Mouse (Mus musculus) kidney, postnatal 0 days (tissue): Measurements from ENCODE around the gene Egfl7. TPM values are rescaled to one million over a fixed set of nuclear protein-coding genes. Genes with fewer than 3 reads are reported as not detected.

Experiments used
- ATAC-seq: fragments of 200-750 bp; cut with Nextera tagmentation; replicated peaks from 2 replicates; pipeline ENCODE4 v1.8.0; 2017; ENCODE audit warnings: low read depth, moderate number of reproducible peaks, moderate TSS enrichment, moderate library complexity; ENCODE audit not compliant: low FRiP score
- DNase-seq: peaks from one replicate; pipeline ENCODE4 v3.0.0-alpha.2; 2016; ENCODE audit warnings: low spot score
- H3K27ac ChIP-seq: fragments of 300-500 bp; sonication (generic); 2 replicates; pipeline ENCODE4 v1.5.1; 2014; ENCODE audit warnings: mild to moderate bottlenecking
- H3K27me3 ChIP-seq: fragments of 300-500 bp; sonication (generic); 2 replicates; pipeline ENCODE4 v1.6.1; 2014; ENCODE audit warnings: low read length, mixed read lengths; ENCODE audit not compliant: insufficient read depth
- H3K36me3 ChIP-seq: fragments of 300-500 bp; sonication (generic); 2 replicates; pipeline ENCODE4 v1.6.1; 2014; ENCODE audit warnings: low read length, mixed read lengths; ENCODE audit not compliant: insufficient read depth
- H3K4me1 ChIP-seq: fragments of 300-500 bp; sonication (generic); replicated peaks from 2 replicates; pipeline ENCODE4 v1.6.1; 2014; ENCODE audit warnings: antibody characterized with exemption, low read length, mixed read lengths; ENCODE audit not compliant: insufficient read depth
- H3K4me2 ChIP-seq: fragments of 300-500 bp; sonication (generic); 2 replicates; pipeline ENCODE4 v1.6.1; 2014; ENCODE audit warnings: mild to moderate bottlenecking, low read length, moderate library complexity, mixed read lengths
- H3K4me3 ChIP-seq: fragments of 300-500 bp; sonication (generic); replicated peaks from 2 replicates; pipeline ENCODE4 v1.5.1; 2014; ENCODE audit warnings: low read depth, low read length
- H3K9ac ChIP-seq: fragments of 300-500 bp; sonication (generic); 2 replicates; pipeline ENCODE4 v1.6.1; 2014; ENCODE audit warnings: low read depth, low read length
- H3K9me3 ChIP-seq: fragments of 300-500 bp; sonication (generic); replicated peaks from 2 replicates; pipeline ENCODE4 v1.6.1; 2016; ENCODE audit warnings: low read length, inconsistent platforms, mixed read lengths
- CTCF ChIP-seq: IDR thresholded peaks from 2 replicates; pipeline ENCODE4 v1.5.1; 2016; ENCODE audit warnings: antibody characterized with exemption, low read depth, mild to moderate bottlenecking, moderate library complexity
- WGBS: fragments of 180-500 bp; shearing (Covaris S2); extraction: QIAGEN DNeasy Blood & Tissue Kit; methylation state at CpG from one replicate; pipeline ENCODE4 v1.1.7; 2014; 5-methylcytosine and 5-hydroxymethylcytosine counted together
- polyA plus RNA-seq: library from polyadenylated mRNA; unstranded; fragments of >200 nt; fragmentation: Nextera tagmentation; extraction: Ambion mirVana; gene quantifications from 2 replicates; pipeline ENCODE4 v1.2.1, GENCODE M21; 2015

Egfl7 gene
- polyA plus RNA-seq, 1 experiment from 2014 or later = 211 TPM

- Histone ChIP-seq H3K36me3 (no peaks in the 10 kb centered on the region), H3K4me1 (peaks cover 20% of the 10 kb centered on the region), H3K27ac (0 out of 2 replicates have a peak overlapping the region, but pooled peaks have one; percentile 8), H3K9me3 (no peaks in the 10 kb centered on the region), H3K4me3 (no peak overlapping the region), H3K9ac (peak overlapping the region; percentile 1; the same call in 1 of the 2 replicates), H3K4me2 (no peak overlapping the region), H3K27me3 (no peaks in the 10 kb centered on the region)
- no peak; the same call in 1 of the 2 replicates for ATAC-seq
- 39% methylated on average over 10 of the region's 10 CpGs for WGBS
- TF ChIP-seq CTCF = no peak
- no peak for DNase-seq
Observed at GRCm38 (mm10) chr2:26549801-26550200, 30.0 kb upstream of the Egfl7 start.

GRCm38 (mm10) chr2:26550205-26550604 lies 29.6 kb upstream of the Egfl7 start:
- H3K4me2 ChIP-seq = no peak overlapping the region
- no peak for ATAC-seq
- H3K4me3 ChIP-seq = no peak overlapping the region
- WGBS = 64% methylated on average over 3 of the region's 3 CpGs
- no peak for TF ChIP-seq CTCF
- H3K4me1 ChIP-seq = peaks cover 17% of the 10 kb centered on the region
- no peaks in the 10 kb centered on the region for H3K27me3 ChIP-seq
- 0 out of 2 replicates have a peak overlapping the region, but pooled peaks have one; percentile 8 for H3K27ac ChIP-seq
- no peaks in the 10 kb centered on the region for H3K36me3 ChIP-seq
- H3K9me3 ChIP-seq = no peaks in the 10 kb centered on the region
- H3K9ac ChIP-seq = peak overlapping the region; percentile 1; the same call in 1 of the 2 replicates
- DNase-seq = no peak

- H3K9ac ChIP-seq = no peak overlapping the region
- no peak overlapping the region for H3K4me3 ChIP-seq
- no peaks in the 10 kb centered on the region for H3K36me3 ChIP-seq
- WGBS = 80% methylated on average over 3 of the region's 3 CpGs
- H3K4me2 ChIP-seq = no peak overlapping the region
- no peaks in the 10 kb centered on the region for H3K27me3 ChIP-seq
- peaks cover 17% of the 10 kb centered on the region for H3K4me1 ChIP-seq
- no peaks in the 10 kb centered on the region for H3K9me3 ChIP-seq
- TF ChIP-seq CTCF = no peak
- no peak for ATAC-seq
- DNase-seq = no peak
- H3K27ac ChIP-seq = no peak overlapping the region
Observed at GRCm38 (mm10) chr2:26550777-26551176, 29.0 kb upstream of the Egfl7 start.

- Histone ChIP-seq H3K36me3 (no peaks in the 10 kb centered on the region), H3K27ac (no peak overlapping the region), H3K9me3 (no peaks in the 10 kb centered on the region), H3K27me3 (no peaks in the 10 kb centered on the region), H3K4me1 (peaks cover 17% of the 10 kb centered on the region), H3K9ac (no peak overlapping the region), H3K4me2 (no peak overlapping the region), H3K4me3 (no peak overlapping the region)
- WGBS = 78% methylated on average over 8 of the region's 8 CpGs
- ATAC-seq = no peak
- no peak for TF ChIP-seq CTCF
- no peak for DNase-seq
Observed at GRCm38 (mm10) chr2:26551446-26551845, 28.4 kb upstream of the Egfl7 start.

GRCm38 (mm10) chr2:26552066-26552465 lies 27.7 kb upstream of the Egfl7 start:
- H3K4me1 ChIP-seq = peaks cover 16% of the 10 kb centered on the region
- no peak for DNase-seq
- no peaks in the 10 kb centered on the region for H3K27me3 ChIP-seq
- H3K9me3 ChIP-seq = no peaks in the 10 kb centered on the region
- WGBS = 93% methylated on average over 2 of the region's 2 CpGs
- no peak for TF ChIP-seq CTCF
- H3K36me3 ChIP-seq = no peaks in the 10 kb centered on the region
- H3K4me3 ChIP-seq = no peak overlapping the region
- no peak for ATAC-seq
- H3K27ac ChIP-seq = no peak overlapping the region
- H3K9ac ChIP-seq = no peak overlapping the region
- no peak overlapping the region for H3K4me2 ChIP-seq

GRCm38 (mm10) chr2:26553904-26554303 lies 25.9 kb upstream of the Egfl7 start:
- Histone ChIP-seq H3K4me2 (no peak overlapping the region), H3K36me3 (no peaks in the 10 kb centered on the region), H3K4me1 (peaks cover 8% of the 10 kb centered on the region), H3K9me3 (no peaks in the 10 kb centered on the region), H3K27ac (no peak overlapping the region), H3K4me3 (no peak overlapping the region), H3K9ac (no peak overlapping the region), H3K27me3 (no peaks in the 10 kb centered on the region)
- WGBS = 66% methylated on average over 9 of the region's 9 CpGs
- no peak for TF ChIP-seq CTCF
- no peak for DNase-seq
- ATAC-seq = no peak

- ATAC-seq = no peak
Observed at GRCm38 (mm10) chr2:26555076-26555475, 24.7 kb upstream of the Egfl7 start.

More at GRCm38 (mm10) chr2:26555076-26555475, 24.7 kb upstream of the Egfl7 start:
- H3K4me3 ChIP-seq = no peak overlapping the region
- peaks cover 3% of the 10 kb centered on the region for H3K4me1 ChIP-seq
- DNase-seq = no peak
- H3K36me3 ChIP-seq = no peaks in the 10 kb centered on the region
- no peak for TF ChIP-seq CTCF
- no peak overlapping the region for H3K4me2 ChIP-seq
- WGBS = 76% methylated on average over 4 of the region's 4 CpGs
- no peak overlapping the region for H3K9ac ChIP-seq
- H3K27me3 ChIP-seq = no peaks in the 10 kb centered on the region
- no peaks in the 10 kb centered on the region for H3K9me3 ChIP-seq
- no peak overlapping the region for H3K27ac ChIP-seq
